Mouse (Mus musculus) B cell, adult 62 days (primary cell): ENCODE data around the gene Methig1. TPM values are rescaled to one million over a fixed set of nuclear protein-coding genes. Genes with fewer than 3 reads are reported as not detected.

Experiments
- total RNA-seq: library from RNA; stranded (reverse); gene quantifications from 4 replicates; pipeline ENCODE4 v1.2.4, GENCODE M21; 2023

Gene Methig1
- total RNA-seq = not detected in 4 replicates

GRCm38 (mm10) chr15:100352711-100353250 is at the start of gene Methig1, which contains the start of gene Mettl7a2:
TSS of gene Methig1 (plus strand) at chr15:100353149.
TSS of gene Mettl7a2 (plus strand) at chr15:100353200.

GRCm38 (mm10) chr15:100304019-100304991 is 48.6 kb upstream of the Methig1 start, which contains the start of gene Mettl7a1:
TSS of gene Mettl7a1 (plus strand) at chr15:100304140.

GRCm38 (mm10) chr15:100334629-100335028 is 18.3 kb upstream of the Methig1 start, which contains the start of gene Mettl7a3:
TSS of gene Mettl7a3 (plus strand) at chr15:100334929.

GRCm38 (mm10) chr15:100364242-100364641 is 11.3 kb downstream of the Methig1 start, which contains the start of gene Higd1c:
TSS of gene Higd1c (plus strand) at chr15:100364542.

GRCm38 (mm10) chr15:100421758-100422197 is 68.8 kb downstream of the Methig1 start, which contains the start of gene Gm5475:
TSS of gene Gm5475 (plus strand) at chr15:100422147.

GRCm38 (mm10) chr15:100424396-100425122 is 71.6 kb downstream of the Methig1 start, which contains the start of gene Slc11a2:
TSS of gene Slc11a2 (minus strand) at chr15:100425072.

Other genes starting within 250 kb of the Methig1 start
- 67.6 to 92.9 TPM (median 77.5 TPM) in 4 replicates for gene Atf1, start 125.3 kb upstream of the Methig1 start, total RNA-seq
- gene Tmprss12, start 72.3 kb upstream of the Methig1 start, total RNA-seq = not detected in 4 replicates
- gene Mettl7a1, start 49.0 kb upstream of the Methig1 start, total RNA-seq = 11.1 to 13.1 TPM (median 12.5 TPM) in 4 replicates
- 0.55 TPM in 1 of 4 replicates, not detected in the others for gene Mettl7a3, start 18.2 kb upstream of the Methig1 start, total RNA-seq
- 0.34 to 0.54 TPM (median 0.46 TPM) in 3 of 4 replicates, not detected in the other for gene Mettl7a2, start 51 bp downstream of the Methig1 start, total RNA-seq
- gene Higd1c, start 11.4 kb downstream of the Methig1 start, total RNA-seq = not detected in 4 replicates
- not detected in 4 replicates for gene Gm5475, start 69.0 kb downstream of the Methig1 start, total RNA-seq
- 13.7 to 21.6 TPM (median 17.9 TPM) in 4 replicates for gene Slc11a2, start 71.9 kb downstream of the Methig1 start, total RNA-seq
- 37.7 to 44.5 TPM (median 40.0 TPM) in 4 replicates for gene Letmd1, start 115.9 kb downstream of the Methig1 start, total RNA-seq
- 5.3 to 5.9 TPM (median 5.8 TPM) in 4 replicates for gene Csrnp2, start 142.3 kb downstream of the Methig1 start, total RNA-seq
- gene Tfcp2, start 198.9 kb downstream of the Methig1 start, total RNA-seq = 7.8 to 9.0 TPM (median 8.5 TPM) in 4 replicates
- 68.5 to 74.7 TPM (median 71.3 TPM) in 4 replicates for gene Pou6f1, start 246.8 kb downstream of the Methig1 start, total RNA-seq